Mouse (Mus musculus) neural tube, embryonic 15.5 days (tissue): ENCODE data around the gene Gm17359. TPM values are rescaled to one million over a fixed set of nuclear protein-coding genes. Genes with fewer than 3 reads are reported as not detected.
A peak's percentile ranks its signal among the peaks of the same experiment; 100 is the strongest.

Experiments
- ATAC-seq: fragments of 200-750 bp; cut with Nextera tagmentation; 2 replicates; pipeline ENCODE4 v1.8.0; 2017; ENCODE audit warnings: mild to moderate bottlenecking, moderate TSS enrichment, moderate library complexity; ENCODE audit not compliant: low FRiP score
- H3K27ac ChIP-seq: fragments of 300-500 bp; sonication (generic); replicated peaks from 2 replicates; pipeline ENCODE4 v1.5.1; 2015; ENCODE audit warnings: mild to moderate bottlenecking, inconsistent platforms
- H3K27me3 ChIP-seq: fragments of 300-500 bp; sonication (generic); replicated peaks from 2 replicates; pipeline ENCODE4 v1.6.1; 2015; ENCODE audit warnings: inconsistent platforms
- H3K36me3 ChIP-seq: fragments of 300-500 bp; sonication (generic); 2 replicates; pipeline ENCODE4 v1.6.1; 2015; ENCODE audit warnings: inconsistent platforms
- H3K4me1 ChIP-seq: fragments of 300-500 bp; sonication (generic); 2 replicates; pipeline ENCODE4 v1.6.1; 2015; ENCODE audit warnings: inconsistent platforms
- H3K4me2 ChIP-seq: fragments of 300-500 bp; sonication (generic); 2 replicates; pipeline ENCODE4 v1.6.1; 2015; ENCODE audit warnings: inconsistent platforms, mild to moderate bottlenecking, moderate library complexity
- H3K4me3 ChIP-seq: fragments of 300-500 bp; sonication (generic); replicated peaks from 2 replicates; pipeline ENCODE4 v1.5.1; 2015; ENCODE audit warnings: mild to moderate bottlenecking, inconsistent platforms
- H3K9ac ChIP-seq: fragments of 300-500 bp; sonication (generic); replicated peaks from 2 replicates; pipeline ENCODE4 v1.6.1; 2015; ENCODE audit warnings: mild to moderate bottlenecking, inconsistent platforms
- H3K9me3 ChIP-seq: fragments of 300-500 bp; sonication (generic); replicated peaks from 2 replicates; pipeline ENCODE4 v1.6.1; 2016; ENCODE audit warnings: inconsistent platforms
- WGBS: fragments of 180-500 bp; shearing (Covaris S2); methylation state at CpG from one replicate; pipeline ENCODE4 v1.1.7; 2015; ENCODE audit warnings: mixed read lengths; 5-methylcytosine and 5-hydroxymethylcytosine counted together
- polyA plus RNA-seq: library from polyadenylated mRNA; unstranded; fragments of >200 nt; fragmentation: Nextera tagmentation; extraction: Ambion mirVana; gene quantifications from 2 replicates; pipeline ENCODE4 v1.2.1, GENCODE M21; 2015

Gene Gm17359
- polyA plus RNA-seq: not detected in 2 replicates

GRCm38 (mm10) chr3:79336044-79336766, at the start of gene Gm17359:
TSS of gene Gm17359 (plus strand) at chr3:79336661.
- Histone ChIP-seq H3K36me3 (no peaks in the 10 kb centered on the region), H3K4me2 (no peak within 1 kb of the TSS), H3K4me3 (no peak within 1 kb of the TSS), H3K9ac (no peak within 1 kb of the TSS), H3K9me3 (no peaks in the 10 kb centered on the region), H3K27me3 (no peaks in the 10 kb centered on the region), H3K27ac (no peak within 1 kb of the TSS), H3K4me1 (no peaks in the 10 kb centered on the region)
- 75% methylated on average over 8 of the region's 8 CpGs for WGBS
- ATAC-seq: no peak

GRCm38 (mm10) chr3:79287108-79287576, 49.3 kb upstream of the Gm17359 start:
- Histone ChIP-seq H3K9me3 (no peaks in the 10 kb centered on the region), H3K4me1 (peaks cover 44% of the 10 kb centered on the region), H3K27ac (peak overlapping the region; percentile 92), H3K4me2 (peak overlapping the region; percentile 82), H3K27me3 (0 out of 2 replicates have a peak, but pooled peaks cover 3% of the 10 kb centered on the region), H3K4me3 (peak overlapping the region; percentile 86), H3K9ac (peak overlapping the region; percentile 89), H3K36me3 (no peaks in the 10 kb centered on the region)
- peak; percentile 97 for ATAC-seq
- WGBS: 0% methylated on average over 51 of the region's 60 CpGs

- Histone ChIP-seq H3K4me2 (peak overlapping the region; percentile 82), H3K9me3 (no peaks in the 10 kb centered on the region), H3K9ac (peak overlapping the region; percentile 89), H3K4me1 (peaks cover 37% of the 10 kb centered on the region), H3K36me3 (no peaks in the 10 kb centered on the region), H3K27ac (peak overlapping the region; percentile 92), H3K27me3 (0 out of 2 replicates have a peak, but pooled peaks cover 3% of the 10 kb centered on the region), H3K4me3 (peak overlapping the region; percentile 86)
- ATAC-seq: peak; percentile 1; the same call in 1 of the 2 replicates
- WGBS: 19% methylated on average over 17 of the region's 17 CpGs
Measured at GRCm38 (mm10) chr3:79287699-79288458, 48.6 kb upstream of the Gm17359 start.

- Histone ChIP-seq H3K36me3 (no peaks in the 10 kb centered on the region), H3K9ac (no peak overlapping the region), H3K4me1 (peaks cover 26% of the 10 kb centered on the region), H3K4me3 (no peak overlapping the region), H3K4me2 (no peak overlapping the region), H3K27ac (no peak overlapping the region), H3K27me3 (0 out of 2 replicates have a peak, but pooled peaks cover 3% of the 10 kb centered on the region), H3K9me3 (no peaks in the 10 kb centered on the region)
- 78% methylated on average over 3 of the region's 3 CpGs for WGBS
- ATAC-seq: no peak
Measured at GRCm38 (mm10) chr3:79289050-79289449, 47.4 kb upstream of the Gm17359 start.

GRCm38 (mm10) chr3:79293023-79293422, 43.4 kb upstream of the Gm17359 start:
- no peak overlapping the region for H3K27ac ChIP-seq
- no peak overlapping the region for H3K4me2 ChIP-seq
- 66% methylated on average over 4 of the region's 4 CpGs for WGBS
- H3K9me3 ChIP-seq: no peaks in the 10 kb centered on the region
- H3K27me3 ChIP-seq: 0 out of 2 replicates have a peak, but pooled peaks cover 3% of the 10 kb centered on the region
- no peak overlapping the region for H3K4me3 ChIP-seq
- no peak for ATAC-seq
- no peaks in the 10 kb centered on the region for H3K36me3 ChIP-seq
- H3K4me1 ChIP-seq: peaks cover 5% of the 10 kb centered on the region
- no peak overlapping the region for H3K9ac ChIP-seq

- Histone ChIP-seq H3K4me1 (0 out of 2 replicates have a peak, but pooled peaks cover 3% of the 10 kb centered on the region), H3K36me3 (no peaks in the 10 kb centered on the region), H3K4me3 (no peak overlapping the region), H3K4me2 (no peak overlapping the region), H3K9ac (no peak overlapping the region), H3K27me3 (no peaks in the 10 kb centered on the region), H3K9me3 (no peaks in the 10 kb centered on the region), H3K27ac (no peak overlapping the region)
- ATAC-seq: no peak
- WGBS: 91% methylated on average over 3 of the region's 3 CpGs
Measured at GRCm38 (mm10) chr3:79294701-79295100, 41.8 kb upstream of the Gm17359 start.

- no peak overlapping the region for H3K4me2 ChIP-seq
- WGBS: 70% methylated on average over 5 of the region's 5 CpGs
Measured at GRCm38 (mm10) chr3:79296049-79296448, 40.4 kb upstream of the Gm17359 start.

GRCm38 (mm10) chr3:79296586-79296985, 39.9 kb upstream of the Gm17359 start:
- Histone ChIP-seq H3K4me2 (no peak overlapping the region), H3K27ac (no peak overlapping the region), H3K9me3 (no peaks in the 10 kb centered on the region), H3K36me3 (no peaks in the 10 kb centered on the region), H3K4me1 (no peaks in the 10 kb centered on the region), H3K9ac (no peak overlapping the region), H3K4me3 (no peak overlapping the region), H3K27me3 (no peaks in the 10 kb centered on the region)
- no peak for ATAC-seq
- 82% methylated on average over 3 of the region's 3 CpGs for whole genome bisulfite sequencing

More at GRCm38 (mm10) chr3:79296049-79296448, 40.4 kb upstream of the Gm17359 start:
- Histone ChIP-seq H3K9ac (no peak overlapping the region), H3K4me3 (no peak overlapping the region), H3K9me3 (no peaks in the 10 kb centered on the region), H3K27ac (no peak overlapping the region), H3K36me3 (no peaks in the 10 kb centered on the region), H3K4me1 (0 out of 2 replicates have a peak, but pooled peaks cover 3% of the 10 kb centered on the region), H3K27me3 (no peaks in the 10 kb centered on the region)
- ATAC-seq: no peak

- Histone ChIP-seq H3K36me3 (no peaks in the 10 kb centered on the region), H3K9ac (no peak overlapping the region), H3K4me2 (no peak overlapping the region), H3K4me3 (no peak overlapping the region), H3K27ac (no peak overlapping the region), H3K27me3 (no peaks in the 10 kb centered on the region), H3K9me3 (no peaks in the 10 kb centered on the region), H3K4me1 (no peaks in the 10 kb centered on the region)
- 92% methylated on average over 4 of the region's 4 CpGs for WGBS
- no peak for ATAC-seq
Measured at GRCm38 (mm10) chr3:79297281-79297680, 39.2 kb upstream of the Gm17359 start.

- Histone ChIP-seq H3K36me3 (no peaks in the 10 kb centered on the region), H3K27me3 (no peaks in the 10 kb centered on the region), H3K4me3 (no peak overlapping the region), H3K9me3 (no peaks in the 10 kb centered on the region), H3K4me2 (no peak overlapping the region), H3K27ac (no peak overlapping the region), H3K4me1 (no peaks in the 10 kb centered on the region), H3K9ac (no peak overlapping the region)
- 89% methylated on average over 15 of the region's 15 CpGs for WGBS
- no peak for ATAC-seq
Measured at GRCm38 (mm10) chr3:79299401-79299800, 37.1 kb upstream of the Gm17359 start.

GRCm38 (mm10) chr3:79308605-79309004, 27.9 kb upstream of the Gm17359 start:
- Histone ChIP-seq H3K27ac (no peak overlapping the region), H3K9me3 (no peaks in the 10 kb centered on the region), H3K9ac (no peak overlapping the region), H3K4me1 (no peaks in the 10 kb centered on the region), H3K36me3 (no peaks in the 10 kb centered on the region), H3K4me2 (no peak overlapping the region), H3K4me3 (no peak overlapping the region), H3K27me3 (no peaks in the 10 kb centered on the region)
- WGBS: 90% methylated on average over 4 of the region's 4 CpGs
- ATAC-seq: no peak
